Mouse (Mus musculus) CD4-positive, CD25-positive, alpha-beta regulatory T cell, adult 4 months (primary cell): ENCODE measurements around the gene Arfrp1. TPM values are rescaled to one million over a fixed set of nuclear protein-coding genes. Genes with fewer than 3 reads are reported as not detected.

ENCODE experiments used
- ATAC-seq: one replicate; pipeline ENCODE4 v1.8.0; 2017
- polyA plus RNA-seq, 2 experiments: library from polyadenylated mRNA; unstranded; fragments of 100-300 nt; shearing (Covaris generic); gene quantifications; one replicate each; pipeline ENCODE4 v1.2.1; 2017

Gene Arfrp1
- 10 to 100 TPM; 67.6 to 76.2 TPM for polyA plus RNA-seq

DNA sequence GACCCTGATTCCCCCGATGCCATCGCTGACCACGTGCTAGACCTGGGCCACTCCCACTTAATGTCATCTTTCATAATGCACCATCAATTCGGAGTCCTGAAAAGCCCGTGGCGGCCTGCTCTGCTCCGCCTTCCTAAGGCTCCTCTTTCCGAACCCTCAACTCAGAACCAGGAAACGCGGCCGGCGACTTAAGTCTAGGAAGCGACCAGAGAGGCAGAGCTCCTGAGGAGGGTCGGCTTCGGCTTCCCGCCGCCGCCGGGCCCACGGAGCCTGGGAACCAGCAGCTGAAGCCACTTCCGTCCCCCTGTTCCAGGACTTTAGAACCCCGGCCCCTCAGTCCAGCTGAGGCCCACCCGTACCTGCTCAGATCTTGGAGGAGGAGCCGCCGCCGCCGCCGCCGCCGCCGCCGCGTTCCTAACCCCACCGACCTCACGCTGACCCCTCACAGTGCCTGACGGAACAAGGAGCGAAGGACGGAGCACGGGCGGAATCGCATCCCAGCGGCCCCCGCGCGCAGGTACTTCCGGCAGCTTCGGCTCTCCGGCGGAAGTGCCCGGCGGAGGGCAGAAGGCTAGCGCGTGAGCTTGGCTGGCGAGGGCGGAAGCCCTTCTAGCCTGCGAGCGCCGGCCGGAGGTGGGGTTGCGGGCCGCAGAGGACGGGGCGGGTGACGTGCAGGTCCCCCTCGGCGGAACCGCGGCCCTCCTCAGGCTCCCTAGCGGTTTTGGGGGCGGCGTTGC is at the start of gene Arfrp1, which contains the start of gene Zgpat:
Gene Arfrp1, minus strand, starts transcription at position 545 of the 737 bp plus-strand sequence.
Gene Zgpat, plus strand, starts transcription at position 69 of the 737 bp plus-strand sequence.
- peak; percentile 85 for ATAC-seq

DNA sequence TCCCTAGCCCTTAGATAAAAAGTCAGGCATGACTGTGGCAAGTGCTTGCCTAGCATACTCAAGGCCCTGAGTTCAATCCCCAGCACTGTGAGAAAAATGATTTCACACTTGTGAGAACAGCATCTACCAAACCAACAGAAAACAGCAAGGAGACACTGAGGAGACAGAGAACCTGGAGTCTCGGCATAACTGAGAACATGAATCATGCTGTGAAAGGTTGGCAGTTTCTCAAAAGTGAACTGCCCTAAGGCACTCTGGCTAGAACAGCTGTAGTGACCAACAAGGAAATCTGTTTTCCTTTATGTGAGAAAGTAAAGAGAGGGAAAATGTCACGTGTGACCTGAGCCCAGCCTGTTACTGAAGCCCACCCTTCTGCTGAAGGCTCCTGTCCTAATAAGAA is 47.9 kb upstream of the Arfrp1 start:
- no peak for ATAC-seq

DNA sequence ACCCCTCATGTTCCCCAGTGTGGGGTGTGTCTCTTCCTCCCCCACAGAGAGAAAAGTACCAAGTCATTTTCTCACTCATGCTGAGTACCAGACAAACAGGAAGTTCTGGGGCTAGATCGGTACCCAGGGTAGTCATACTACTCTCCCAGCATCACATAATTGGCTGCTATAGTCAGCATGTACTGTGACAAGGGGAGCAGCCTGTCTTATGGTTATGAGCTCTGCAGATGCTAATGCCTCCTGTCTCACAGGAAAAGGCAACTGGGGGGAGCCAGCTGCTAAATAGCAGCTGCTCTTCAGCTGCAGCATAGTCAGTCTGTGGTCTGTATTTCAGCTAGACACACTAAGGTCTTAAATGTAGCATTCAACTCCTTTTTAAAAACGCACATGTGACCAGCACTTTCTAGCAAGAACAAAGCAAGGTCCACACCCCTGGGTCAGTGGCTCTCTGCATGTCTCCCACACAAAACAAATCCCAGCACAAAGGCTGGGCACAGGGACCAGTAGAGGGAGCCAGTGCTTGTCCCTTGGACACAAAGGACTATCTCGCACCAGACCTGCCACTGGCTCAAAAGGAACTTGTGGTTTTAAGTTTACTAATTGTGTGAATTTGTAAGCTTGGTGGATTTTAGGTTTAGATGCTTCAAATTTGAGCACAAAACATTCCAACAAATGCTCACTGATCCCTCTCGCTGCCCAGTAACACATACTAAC is 45.7 kb upstream of the Arfrp1 start:
- ATAC-seq: peak; percentile 98

DNA sequence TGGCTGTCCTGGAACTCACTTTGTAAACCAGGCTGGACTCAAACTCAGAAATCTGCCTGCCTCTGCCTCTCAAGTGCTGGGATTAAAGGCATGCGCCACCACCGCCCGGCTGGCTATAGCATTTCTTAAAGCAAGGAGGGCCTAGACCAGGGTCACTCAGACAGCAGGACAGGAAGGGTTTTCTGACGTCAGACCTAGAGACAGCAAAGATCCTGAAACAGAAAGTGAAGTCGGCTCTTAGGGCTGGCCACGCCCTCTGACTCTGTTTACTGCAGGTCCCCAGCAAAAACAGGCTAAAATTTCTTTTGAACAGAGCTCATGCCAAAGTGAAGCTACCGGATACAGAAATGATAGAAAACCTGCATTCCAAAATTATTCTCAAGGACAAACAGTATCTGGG is 44.4 kb upstream of the Arfrp1 start:
- peak; percentile 19 for ATAC-seq

DNA sequence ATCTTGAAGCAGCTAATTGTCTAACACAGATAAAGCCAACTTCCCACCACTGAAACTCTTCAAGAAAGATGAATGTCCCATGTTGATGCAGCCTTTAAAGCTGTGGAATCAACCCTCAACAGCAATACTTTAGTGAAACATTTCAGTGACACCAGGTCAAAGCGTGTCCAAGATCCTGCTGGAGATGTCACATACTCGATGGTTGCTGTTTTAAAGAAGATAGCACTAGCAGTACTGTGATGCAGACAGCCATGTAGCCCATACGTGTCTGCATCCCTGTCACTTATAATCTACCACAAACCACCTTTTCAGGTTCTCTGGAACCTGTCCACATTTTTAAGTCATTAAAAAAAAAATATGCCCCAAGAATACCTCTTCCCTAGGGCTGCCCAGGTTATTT is 38.5 kb upstream of the Arfrp1 start:
- ATAC-seq: no peak

DNA sequence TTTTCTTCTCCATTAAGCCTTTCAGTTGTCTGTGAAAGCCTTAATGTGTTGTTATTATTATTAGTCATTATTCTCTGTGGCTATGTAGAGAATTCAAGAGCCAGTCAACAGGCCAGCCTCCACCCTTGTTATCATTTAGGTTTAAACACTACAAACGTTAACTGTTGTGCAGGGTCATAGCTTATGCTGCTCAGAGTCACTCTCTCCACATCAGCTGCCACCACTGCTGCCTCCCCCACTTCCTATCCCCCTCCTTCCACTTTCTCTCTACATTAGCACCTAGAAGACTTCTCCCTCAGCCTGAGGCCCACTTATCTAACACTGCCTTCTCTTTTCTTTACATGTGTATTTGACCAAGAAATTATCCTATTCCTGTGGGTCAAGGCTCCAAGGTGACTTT is 36.3 kb upstream of the Arfrp1 start:
- no peak for ATAC-seq

DNA sequence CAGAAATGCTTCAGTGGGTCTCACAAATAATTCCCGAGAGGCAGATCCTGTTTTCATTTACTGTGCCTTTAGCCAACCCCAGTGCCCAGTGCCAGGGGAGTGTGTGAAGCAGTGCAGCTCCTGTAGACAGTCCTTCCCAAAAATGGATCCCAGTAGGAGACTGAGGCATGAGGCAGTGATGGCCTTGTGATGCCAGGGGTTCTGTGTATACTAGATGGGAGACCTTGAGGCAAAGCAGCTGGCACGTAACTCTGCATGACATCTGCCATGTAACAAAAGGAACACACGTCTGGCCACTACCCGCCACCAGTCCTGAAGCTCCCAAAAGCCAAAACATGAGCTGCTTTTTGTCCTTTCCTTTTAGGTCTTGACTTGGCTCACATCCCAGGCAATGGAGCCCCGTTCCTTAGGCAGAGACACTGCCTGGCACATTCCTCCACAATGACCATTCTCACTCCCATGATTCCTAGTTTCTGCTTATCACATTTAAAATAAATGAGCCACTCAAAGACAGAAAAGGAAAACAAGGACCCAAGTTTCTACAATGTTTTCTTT is 32.1 kb upstream of the Arfrp1 start:
- no peak for ATAC-seq

DNA sequence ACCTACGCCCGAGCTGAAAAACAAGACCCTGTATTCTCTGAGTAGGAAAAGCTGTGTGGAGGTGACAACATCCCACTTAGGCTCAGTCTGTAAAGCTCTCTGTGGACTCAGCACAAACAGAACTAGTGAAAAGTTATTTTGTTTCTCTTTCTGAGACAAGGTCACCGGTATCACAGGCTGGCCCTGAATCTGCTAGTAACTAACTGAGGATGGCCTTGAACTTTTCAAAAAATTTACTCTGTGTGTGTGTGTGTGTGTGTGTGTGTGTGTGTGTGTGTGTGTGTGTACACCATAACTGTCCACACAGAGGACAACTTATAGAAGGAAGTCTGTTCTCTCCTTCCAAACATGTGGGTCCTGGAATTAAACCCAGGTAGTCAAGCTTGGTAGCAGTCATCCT is 28.9 kb upstream of the Arfrp1 start:
- ATAC-seq: no peak

DNA sequence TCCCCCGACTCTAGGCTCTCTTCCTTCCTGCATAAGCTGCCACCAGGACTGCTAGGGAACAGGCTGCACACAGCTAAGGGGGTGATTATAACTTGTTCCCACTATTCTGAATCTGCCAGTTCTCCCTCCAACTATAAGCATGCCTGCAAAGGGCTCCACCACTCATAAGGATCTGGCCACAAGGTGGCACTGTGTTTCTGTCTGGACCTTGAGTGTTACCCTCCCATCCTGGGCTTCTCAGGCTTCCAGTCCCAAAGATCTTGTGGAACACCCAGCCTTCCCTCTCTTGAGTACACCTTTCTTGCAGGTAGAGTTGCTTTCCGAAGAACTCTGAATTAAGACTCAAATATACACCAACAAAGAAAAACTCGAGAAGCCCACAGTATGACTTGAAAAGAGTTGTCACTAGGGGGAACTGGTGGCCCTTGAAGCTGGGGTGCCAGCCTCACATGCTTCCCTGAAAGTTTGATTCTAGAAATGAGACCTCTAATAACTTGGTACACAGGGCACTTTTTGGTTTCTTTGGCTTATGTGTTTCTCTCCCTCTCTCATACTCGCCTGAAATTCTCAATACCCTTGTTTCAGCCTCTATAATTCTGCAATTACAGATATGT is 27.5 kb upstream of the Arfrp1 start:
- peak; percentile 89 for ATAC-seq

DNA sequence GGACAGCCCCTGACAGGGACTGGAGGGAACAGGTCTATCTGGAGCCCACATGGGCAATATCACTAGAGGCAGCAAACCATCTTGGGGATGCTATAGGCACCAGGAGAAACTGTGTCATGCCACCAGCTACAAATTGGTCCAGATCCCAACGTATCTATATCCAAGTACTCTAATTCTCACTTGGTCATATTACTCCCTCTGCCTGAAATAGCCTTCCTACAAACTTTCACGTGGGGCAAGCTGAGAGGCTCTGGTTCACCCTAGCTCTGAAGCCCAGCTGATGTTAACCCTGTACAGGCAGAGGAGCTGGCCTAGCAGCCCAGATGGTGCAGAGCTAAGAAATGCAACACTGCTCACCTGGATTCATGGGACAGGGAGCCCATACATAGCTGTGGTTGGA is 26.3 kb upstream of the Arfrp1 start:
- no peak for ATAC-seq

DNA sequence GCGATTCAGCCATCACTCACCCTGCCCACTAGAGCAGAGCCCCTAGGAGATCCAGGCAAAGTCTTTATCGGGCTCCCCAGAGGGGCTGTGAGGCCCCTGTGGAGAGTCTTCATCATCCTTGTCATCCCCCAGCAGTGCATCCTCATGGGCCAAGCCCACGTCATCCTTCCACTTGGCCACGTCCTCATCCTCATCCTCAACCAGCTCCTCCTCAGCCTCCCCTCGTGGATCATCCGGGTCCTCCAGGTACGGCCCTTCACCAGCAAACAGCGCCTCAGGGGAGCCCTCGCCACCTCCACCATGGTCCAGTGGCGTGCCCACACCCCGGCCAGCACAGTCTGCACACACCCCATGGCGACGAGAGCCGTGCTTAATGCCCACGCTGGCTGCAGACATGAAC is 25.8 kb upstream of the Arfrp1 start:
- no peak for ATAC-seq

DNA sequence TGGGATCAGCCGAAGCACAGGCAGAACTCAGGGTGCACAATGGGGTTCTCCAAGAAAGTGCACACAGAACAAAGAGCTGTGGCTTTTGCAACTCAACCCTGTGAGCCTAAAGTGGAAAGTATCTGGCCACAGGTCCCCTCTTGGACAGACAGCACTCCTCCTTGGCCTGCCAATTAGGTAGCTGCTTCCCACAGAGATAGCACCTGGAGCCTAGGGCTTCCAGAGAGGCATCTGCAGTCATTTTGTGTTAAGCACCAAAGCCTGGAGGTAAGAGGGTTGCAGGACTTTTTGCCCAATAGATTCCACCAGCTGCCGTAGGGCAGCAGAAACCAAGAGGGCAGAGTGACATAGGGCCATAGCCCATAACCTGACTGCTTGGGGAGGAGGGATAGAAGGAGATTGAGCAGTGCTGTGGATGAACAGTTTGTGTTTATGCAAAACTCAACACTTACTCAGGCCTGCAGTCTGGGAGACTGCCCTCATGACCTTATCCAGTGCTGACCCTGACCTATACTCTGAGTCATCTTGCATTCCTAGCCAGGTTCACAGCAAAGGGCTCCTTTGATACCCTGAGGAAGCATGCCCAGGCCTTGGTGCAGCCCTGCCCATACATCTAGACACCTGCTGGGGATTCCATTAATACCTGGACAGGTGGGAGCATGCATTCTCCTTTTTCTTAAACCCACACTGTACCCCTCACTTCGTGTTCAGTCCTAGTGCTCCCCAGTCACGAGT is 25.1 kb upstream of the Arfrp1 start:
- no peak for ATAC-seq

DNA sequence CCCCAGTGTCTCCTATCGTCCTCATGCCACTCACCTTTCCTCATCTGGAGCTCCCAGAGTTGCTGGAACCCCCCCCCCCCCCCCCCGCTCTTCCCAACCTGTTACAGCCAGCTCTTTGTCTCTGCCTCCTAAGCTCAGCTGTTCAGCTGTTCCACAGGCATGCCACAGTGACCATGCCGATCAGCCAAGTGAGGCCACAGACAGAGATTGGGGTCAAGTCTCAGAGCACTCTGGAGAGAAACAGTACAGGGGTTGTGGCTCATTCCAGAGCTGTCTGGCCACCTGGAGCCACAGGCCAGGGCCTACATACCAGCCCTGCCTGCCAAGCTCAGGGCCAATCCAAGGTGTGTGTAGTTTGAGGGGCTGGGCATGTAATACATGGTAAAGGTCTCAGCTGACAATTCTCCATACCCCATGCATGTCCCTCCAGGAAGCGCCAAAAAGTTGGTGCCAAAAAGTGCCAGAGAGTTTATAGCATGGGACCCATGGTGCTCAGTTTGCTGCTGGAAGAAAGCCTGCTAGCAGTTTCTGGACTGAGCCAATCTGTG is 21.5 kb upstream of the Arfrp1 start:
- ATAC-seq: no peak

DNA sequence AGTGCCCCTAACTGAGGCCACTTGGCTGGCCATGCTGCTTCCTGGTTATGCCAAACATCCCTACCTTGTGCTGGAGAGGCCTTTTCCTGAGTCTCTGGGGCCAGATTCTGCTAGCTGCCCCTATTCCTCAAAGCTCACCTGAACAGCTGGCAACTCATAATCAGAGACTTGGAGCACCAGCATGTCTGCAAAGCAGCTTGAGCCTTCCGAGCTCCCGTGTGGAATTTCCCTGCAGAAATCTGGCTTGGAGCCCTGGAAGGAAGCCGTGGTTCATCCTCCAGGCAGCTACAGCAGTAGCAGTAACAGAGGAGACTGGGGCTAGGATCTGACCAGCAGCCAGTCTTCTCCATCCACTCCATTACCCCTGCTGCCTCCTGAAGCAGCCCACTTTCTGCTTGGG is 20.7 kb upstream of the Arfrp1 start:
- ATAC-seq: no peak

DNA sequence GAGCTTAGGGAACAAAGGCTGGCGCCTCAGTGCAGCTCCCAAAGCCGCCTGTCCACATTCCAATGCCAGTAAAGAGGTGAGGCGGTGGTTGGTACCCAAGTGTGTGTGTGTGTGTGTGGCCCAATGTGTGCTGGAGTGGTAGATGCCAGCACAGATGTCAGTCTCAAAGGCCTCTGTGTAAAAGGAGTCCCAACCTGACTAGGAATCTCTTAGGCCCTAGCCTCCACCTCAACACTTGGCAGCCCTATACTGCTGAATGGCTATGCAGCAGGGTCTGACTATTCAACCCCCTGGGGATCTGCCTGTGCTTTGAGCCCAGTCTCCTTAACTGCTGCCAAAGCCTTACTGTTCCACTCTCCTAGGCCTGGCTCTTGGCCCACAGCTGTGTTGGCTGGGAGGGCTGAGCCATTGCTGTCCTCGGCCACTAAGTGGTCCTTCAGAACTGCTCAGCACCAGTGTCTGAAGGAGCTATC is 19.8 kb upstream of the Arfrp1 start:
- ATAC-seq: no peak

DNA sequence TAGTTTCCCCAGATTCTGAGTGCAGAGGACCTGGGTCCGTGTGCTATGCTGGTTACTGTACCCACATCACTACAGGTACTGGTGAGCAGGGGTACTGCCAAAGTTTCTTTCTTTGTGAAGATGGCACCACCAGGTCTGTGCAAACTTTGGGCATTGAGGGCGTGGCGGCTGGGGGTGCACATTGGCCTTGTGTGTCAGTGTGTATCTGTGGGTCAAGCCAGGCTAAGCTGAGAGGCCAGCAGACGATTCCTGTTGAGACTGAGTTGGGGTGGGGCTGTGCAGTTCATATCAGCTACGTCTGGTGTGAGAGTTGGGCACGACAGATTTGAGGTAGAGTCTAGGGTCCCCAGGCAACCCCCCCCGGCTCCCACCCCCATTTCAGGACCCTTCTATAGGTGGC is 19.3 kb upstream of the Arfrp1 start:
- no peak for ATAC-seq

DNA sequence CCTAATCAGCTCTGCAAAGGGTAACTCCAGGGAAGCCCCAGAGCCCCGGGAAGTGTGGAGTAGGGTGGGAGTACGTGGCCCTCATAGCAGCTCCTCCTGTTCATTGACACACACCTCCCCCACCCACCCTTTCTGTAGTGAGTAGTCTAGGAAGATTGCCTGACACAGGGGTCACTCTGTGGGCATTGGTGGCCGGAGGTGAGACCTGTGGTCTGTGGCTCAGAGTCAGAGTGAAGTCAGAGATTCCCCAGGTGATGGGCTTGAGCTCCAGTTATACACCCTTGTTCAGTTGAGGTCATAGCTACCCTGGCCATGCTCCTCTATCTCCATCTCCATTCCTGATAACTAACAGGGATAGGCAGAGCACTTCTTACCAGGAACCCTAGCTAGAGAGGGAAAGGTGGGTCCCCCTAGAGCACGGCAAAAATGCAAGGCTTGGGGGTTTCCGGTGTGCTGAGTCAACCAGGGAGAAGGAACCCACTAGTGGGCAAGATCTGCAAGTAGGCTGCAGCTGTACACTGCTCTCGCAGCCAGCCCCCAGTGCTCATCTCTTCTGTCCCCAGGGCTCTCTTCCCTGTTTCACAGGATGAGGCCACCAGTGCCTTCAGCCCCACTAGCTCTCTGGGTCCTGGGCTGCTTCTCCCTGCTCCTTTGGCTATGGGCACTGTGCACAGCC is 16.6 kb upstream of the Arfrp1 start:
- ATAC-seq: peak; percentile 50

DNA sequence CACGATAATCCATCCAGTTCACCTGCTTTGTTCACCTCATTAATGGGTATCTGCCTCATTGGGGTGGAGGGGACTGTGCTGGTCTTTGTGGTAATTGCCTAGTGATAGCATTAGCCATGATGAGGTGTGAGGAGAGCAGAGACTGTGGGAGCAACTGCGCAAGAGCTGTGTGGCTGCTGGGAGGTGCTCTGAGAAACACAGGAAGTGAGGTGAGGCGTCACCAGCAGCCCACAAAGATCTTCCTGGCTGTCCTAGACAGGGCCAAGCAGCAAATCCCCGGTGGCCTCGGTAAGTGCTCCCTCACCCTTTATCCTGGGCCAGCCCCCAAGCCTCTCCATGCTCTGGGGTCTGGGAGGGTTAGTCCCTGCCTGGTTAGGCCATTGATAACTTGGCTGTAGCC is 15.9 kb upstream of the Arfrp1 start:
- peak; percentile 87 for ATAC-seq

DNA sequence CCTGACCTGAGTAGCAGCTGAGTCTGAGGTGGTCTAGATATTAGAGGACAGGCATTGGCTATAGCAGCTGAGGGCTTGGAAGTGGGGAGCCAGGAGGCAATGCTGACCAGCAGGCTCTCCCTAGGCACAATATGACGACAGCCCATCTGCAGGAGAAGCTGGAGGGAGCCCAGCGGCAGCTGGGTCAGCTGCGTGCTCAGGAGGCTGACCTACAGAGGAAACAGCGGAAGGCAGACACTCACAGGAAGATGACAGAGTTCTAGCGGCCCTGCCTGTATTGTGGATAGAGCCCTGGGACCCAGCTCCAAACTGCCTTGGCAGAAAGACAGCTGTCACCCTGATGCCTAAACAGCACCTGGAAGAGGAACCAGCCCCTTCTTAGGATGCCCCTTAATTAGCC is 15.0 kb upstream of the Arfrp1 start:
- no peak for ATAC-seq

DNA sequence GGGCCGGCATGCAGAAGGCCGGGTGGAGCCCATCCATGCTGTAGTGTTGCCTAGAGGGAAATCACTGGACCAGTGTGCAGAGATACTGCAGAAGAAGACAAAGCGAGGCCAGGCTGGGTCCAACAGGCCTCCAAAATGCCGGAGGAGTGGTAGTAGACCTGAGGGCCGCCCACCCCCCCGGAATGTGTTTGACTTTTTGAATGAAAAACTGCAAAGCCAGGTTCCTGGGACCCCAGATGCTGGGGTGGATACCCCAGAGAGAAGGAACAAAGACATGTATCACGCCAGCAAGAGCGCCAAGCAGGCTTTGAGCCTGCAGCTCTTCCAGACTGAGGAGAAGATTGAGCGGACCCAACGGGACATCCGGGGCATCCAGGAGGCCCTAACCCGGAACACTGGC is 14.6 kb upstream of the Arfrp1 start, which contains the start of gene Lime1:
Gene Lime1, plus strand, starts transcription at position 301 of the 400 bp plus-strand sequence.
- no peak for ATAC-seq

DNA sequence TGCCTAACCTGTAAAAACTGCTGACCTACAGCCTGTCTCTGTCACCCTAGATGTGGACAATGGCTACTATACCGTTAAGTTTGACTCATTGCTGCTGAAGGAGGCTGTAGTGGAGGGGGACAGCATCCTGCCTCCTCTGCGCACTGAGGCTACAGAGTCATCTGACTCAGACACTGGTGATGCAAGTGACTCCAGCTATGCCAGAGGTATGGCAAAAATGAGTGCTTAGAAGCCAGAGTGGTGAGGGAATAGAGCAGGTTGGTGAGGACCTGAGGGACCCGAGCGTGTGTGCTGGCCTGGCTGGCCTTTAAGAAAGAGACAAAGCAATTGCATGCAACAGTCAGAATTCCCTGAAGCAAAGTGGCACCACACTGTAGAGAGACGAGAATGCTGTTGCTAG is 13.5 kb upstream of the Arfrp1 start:
- no peak for ATAC-seq

DNA sequence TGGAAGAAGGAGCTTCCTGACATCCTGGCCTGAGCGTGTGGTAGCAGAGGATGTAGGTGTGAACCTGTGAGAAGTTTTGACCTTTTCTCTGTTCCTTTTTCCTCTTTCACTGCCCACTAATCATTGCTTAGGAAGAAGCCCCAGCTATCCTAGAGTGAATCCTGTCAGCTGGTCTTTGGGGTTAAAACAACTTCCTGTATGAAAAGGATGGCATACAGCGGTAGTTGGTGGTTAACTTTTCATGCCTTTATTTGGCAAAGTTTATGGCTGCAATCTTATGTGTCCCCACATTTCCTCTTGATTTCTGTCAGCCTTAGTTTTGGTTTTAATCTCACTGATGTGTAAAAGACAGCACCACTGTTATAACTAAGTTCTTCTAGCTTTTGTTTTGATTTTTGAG is 12.0 kb upstream of the Arfrp1 start:
- peak; percentile 60 for ATAC-seq
